Mouse (Mus musculus): Measurements from ENCODE around the gene Ushbp1. TPM values are rescaled to one million over a fixed set of nuclear protein-coding genes. Genes with fewer than 3 reads are reported as not detected.
A peak's percentile ranks its signal among the peaks of the same experiment; 100 is the strongest.
"Not testable (repeated sequence)": the region's sequence is repeated elsewhere in the genome, so short reads cannot be mapped to it uniquely, and the experiment has no call there.

Gene Ushbp1
- polyA plus RNA-seq (2012; rRNA removed) (3.1 and 3.5 TPM in 2 replicates), polyA plus RNA-seq (2014; fragmentation: Nextera tagmentation; extraction: Ambion mirVana) (1.5 and 1.9 TPM in 2 replicates)

GRCm38 (mm10) chr8:71395629-71396028 is at the start of gene Ushbp1:
TSS of gene Ushbp1 (minus strand) at chr8:71395802.
- WGBS (ENCODE audit: insufficient replicate concordance): 50% methylated on average over 9 of the region's 9 CpGs
- H3K9ac ChIP-seq (replicated peaks): no peak within 1 kb of the TSS
- peak within 1 kb of the TSS; percentile 26 to 68 for H3K4me3 ChIP-seq (ENCODE audit: insufficient read depth in 1 of 2, low read depth in 2 of 2, low read length in 2 of 2)
- peak within 1 kb of the TSS; percentile 87 for H3K4me2 ChIP-seq (ENCODE audit: low read depth)
- peaks cover 2% of the 10 kb centered on the region; the same call in 1 of the 2 replicates for H3K36me3 ChIP-seq (replicated peaks; ENCODE audit: control insufficient read depth, insufficient read depth, low read depth)
- H3K27ac ChIP-seq: peak within 1 kb of the TSS; percentile 11; the same call in 1 of the 2 replicates
- no peaks in the 10 kb centered on the region for H3K9me3 ChIP-seq (ENCODE audit: control insufficient read depth, low read length)
- H3K4me1 ChIP-seq (replicated peaks; ENCODE audit: control insufficient read depth in 2 of 2, insufficient read depth in 2 of 2, low read length in 1 of 2): peaks cover 6 to 11% of the 10 kb centered on the region in 2 experiments
- DNase-seq (ENCODE audit: low read depth in 3 of 3, low spot score in 3 of 3) (no peak), ATAC-seq (ENCODE audit: insufficient read depth) (no peak)
- TF ChIP-seq CTCF (IDR thresholded peaks at IDR 0.05; ENCODE audit: low read depth): no peak
- no peak for TF ChIP-seq EP300 (IDR thresholded peaks at IDR 0.05; ENCODE audit: low read depth)
- no peaks in the 10 kb centered on the region for H3K27me3 ChIP-seq (ENCODE audit: control insufficient read depth, insufficient read depth, low read length)

DNA sequence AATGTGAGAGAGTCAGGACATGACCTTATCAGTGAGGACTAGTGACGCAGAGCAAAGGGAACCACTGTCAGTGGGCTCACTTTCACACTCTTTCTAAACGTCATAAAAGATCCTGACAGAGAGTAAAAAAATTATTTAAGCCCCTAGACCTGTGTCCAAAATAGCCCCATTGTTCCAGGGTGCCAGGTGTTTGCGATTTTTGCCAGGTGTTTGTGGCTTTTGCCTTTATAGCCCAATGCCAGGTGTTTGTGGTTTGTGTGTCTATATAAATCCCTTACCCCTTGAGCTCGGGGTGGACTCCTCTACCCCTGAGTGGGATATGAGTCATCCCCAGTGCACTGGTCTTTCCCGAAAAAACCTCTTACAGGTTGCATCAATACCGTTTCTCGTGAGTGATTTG is 49.5 kb upstream of the Ushbp1 start:
- H3K9me3 ChIP-seq (ENCODE audit: control insufficient read depth, low read length): no peaks in the 10 kb centered on the region
- TF ChIP-seq EP300 (IDR thresholded peaks at IDR 0.05; ENCODE audit: low read depth) (no peak), CTCF (IDR thresholded peaks at IDR 0.05; ENCODE audit: low read depth) (no peak)
- no peak overlapping the region for H3K4me2 ChIP-seq (ENCODE audit: low read depth)
- no peak overlapping the region for H3K27ac ChIP-seq
- H3K9ac ChIP-seq (replicated peaks): no peak overlapping the region
- no peaks in the 10 kb centered on the region for H3K4me1 ChIP-seq (replicated peaks; ENCODE audit: control insufficient read depth in 2 of 2, insufficient read depth in 2 of 2, low read length in 1 of 2)
- no peak for DNase-seq (ENCODE audit: low read depth in 3 of 3, low spot score in 3 of 3)
- no peaks in the 10 kb centered on the region for H3K36me3 ChIP-seq (replicated peaks; ENCODE audit: control insufficient read depth, insufficient read depth, low read depth)
- no peak overlapping the region for H3K4me3 ChIP-seq (ENCODE audit: insufficient read depth in 1 of 2, low read depth in 2 of 2, low read length in 2 of 2)
- no peak for ATAC-seq (ENCODE audit: insufficient read depth)
- 56% methylated on average over 7 of the region's 7 CpGs for WGBS (ENCODE audit: insufficient replicate concordance)
- H3K27me3 ChIP-seq (ENCODE audit: control insufficient read depth, insufficient read depth, low read length): no peaks in the 10 kb centered on the region; the same call in 1 of the 2 replicates

DNA sequence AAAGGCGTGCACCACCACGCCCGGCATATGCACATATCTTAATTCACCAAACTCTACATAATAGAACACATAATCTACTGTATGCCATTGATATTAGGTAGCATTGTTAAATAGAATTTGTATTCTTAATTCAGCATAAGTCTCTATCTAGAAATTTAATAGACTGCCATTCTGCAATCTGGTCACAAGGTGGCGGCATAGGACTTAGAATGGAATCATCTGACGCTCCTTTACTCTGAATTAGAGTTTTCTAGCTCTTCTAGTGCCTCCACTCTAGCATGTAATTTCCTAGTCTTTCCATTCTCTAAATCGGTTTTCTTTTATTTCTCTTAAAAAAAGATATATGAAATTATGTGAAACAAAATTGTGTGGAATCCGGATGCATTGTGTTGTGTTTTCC is 45.8 kb upstream of the Ushbp1 start:
- no peak overlapping the region for H3K4me3 ChIP-seq (ENCODE audit: insufficient read depth in 1 of 2, low read depth in 2 of 2, low read length in 2 of 2)
- no peak overlapping the region for H3K27ac ChIP-seq
- DNase-seq (ENCODE audit: low read depth in 3 of 3, low spot score in 3 of 3) (peak in 2 of 3 experiments; percentile 50 to 52), ATAC-seq (ENCODE audit: insufficient read depth) (no peak)
- under 1% methylated on average over 7 of the region's 7 CpGs for WGBS (ENCODE audit: insufficient replicate concordance)
- no peak overlapping the region for H3K4me2 ChIP-seq (ENCODE audit: low read depth)
- no peaks in the 10 kb centered on the region for H3K9me3 ChIP-seq (ENCODE audit: control insufficient read depth, low read length)
- no peaks in the 10 kb centered on the region; the same call in 1 of the 2 replicates for H3K27me3 ChIP-seq (ENCODE audit: control insufficient read depth, insufficient read depth, low read length)
- no peak overlapping the region for H3K9ac ChIP-seq (replicated peaks)
- H3K36me3 ChIP-seq (replicated peaks; ENCODE audit: control insufficient read depth, insufficient read depth, low read depth): no peaks in the 10 kb centered on the region
- TF ChIP-seq EP300 (IDR thresholded peaks at IDR 0.05; ENCODE audit: low read depth): no peak
- TF ChIP-seq CTCF (IDR thresholded peaks at IDR 0.05; ENCODE audit: low read depth): peak; percentile 74
- no peaks in the 10 kb centered on the region for H3K4me1 ChIP-seq (replicated peaks; ENCODE audit: control insufficient read depth in 2 of 2, insufficient read depth in 2 of 2, low read length in 1 of 2)

GRCm38 (mm10) chr8:71437041-71437440 is 41.4 kb upstream of the Ushbp1 start:
- H3K4me2 ChIP-seq (ENCODE audit: low read depth): no peak overlapping the region
- no peak for ATAC-seq (ENCODE audit: insufficient read depth)
- TF ChIP-seq EP300 (IDR thresholded peaks at IDR 0.05; ENCODE audit: low read depth) (no peak), CTCF (IDR thresholded peaks at IDR 0.05; ENCODE audit: low read depth) (no peak)

DNA sequence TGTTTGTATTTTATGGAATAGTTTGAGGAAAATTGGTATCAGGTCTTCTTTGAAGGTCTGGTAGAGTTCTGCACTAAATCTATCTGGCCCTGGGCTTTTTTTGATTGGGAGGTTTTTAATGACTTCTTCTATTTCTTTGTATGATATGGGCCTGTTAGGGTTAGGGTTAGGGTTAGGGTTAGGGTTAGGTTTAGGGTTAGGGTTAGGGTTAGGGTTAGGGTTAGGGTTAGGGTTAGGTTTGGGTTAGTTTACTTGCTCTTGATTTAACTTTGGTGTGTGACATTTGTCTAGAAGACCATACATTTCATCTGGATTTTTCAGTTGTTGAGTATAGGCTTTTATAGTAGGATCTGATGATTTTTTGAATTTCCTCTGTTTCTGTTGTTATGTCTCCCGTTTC is 37.3 kb upstream of the Ushbp1 start:
- not testable (repeated sequence) for H3K9ac ChIP-seq (replicated peaks); H3K9me3 ChIP-seq (ENCODE audit: control insufficient read depth, low read length); H3K4me3 ChIP-seq (ENCODE audit: insufficient read depth in 1 of 2, low read depth in 2 of 2, low read length in 2 of 2); H3K27me3 ChIP-seq (ENCODE audit: control insufficient read depth, insufficient read depth, low read length); ATAC-seq (ENCODE audit: insufficient read depth); DNase-seq (ENCODE audit: low read depth in 3 of 3, low spot score in 3 of 3); H3K27ac ChIP-seq; H3K4me2 ChIP-seq (ENCODE audit: low read depth); H3K4me1 ChIP-seq (replicated peaks; ENCODE audit: control insufficient read depth in 2 of 2, insufficient read depth in 2 of 2, low read length in 1 of 2); H3K36me3 ChIP-seq (replicated peaks; ENCODE audit: control insufficient read depth, insufficient read depth, low read depth)
- WGBS (ENCODE audit: insufficient replicate concordance): 49% methylated on average over 1 of the region's 1 CpGs

More at GRCm38 (mm10) chr8:71437041-71437440, 41.4 kb upstream of the Ushbp1 start:
- H3K9me3 ChIP-seq (ENCODE audit: control insufficient read depth, low read length): no peaks in the 10 kb centered on the region
- no peaks in the 10 kb centered on the region for H3K4me1 ChIP-seq (replicated peaks; ENCODE audit: control insufficient read depth in 2 of 2, insufficient read depth in 2 of 2, low read length in 1 of 2)
- no peak overlapping the region for H3K9ac ChIP-seq (replicated peaks)
- no peak overlapping the region for H3K4me3 ChIP-seq (ENCODE audit: insufficient read depth in 1 of 2, low read depth in 2 of 2, low read length in 2 of 2)
- no peaks in the 10 kb centered on the region for H3K27me3 ChIP-seq (ENCODE audit: control insufficient read depth, insufficient read depth, low read length)
- no peak for DNase-seq (ENCODE audit: low read depth in 3 of 3, low spot score in 3 of 3)
- no peak overlapping the region for H3K27ac ChIP-seq
- H3K36me3 ChIP-seq (replicated peaks; ENCODE audit: control insufficient read depth, insufficient read depth, low read depth): no peaks in the 10 kb centered on the region
- 40% methylated on average over 3 of the region's 3 CpGs for WGBS (ENCODE audit: insufficient replicate concordance)

All from liver, embryonic 14.5 days (tissue).